Mouse (Mus musculus) forebrain, postnatal 0 days (tissue): ENCODE measurements at regions not wholly inside any gene's neighbourhood (a gene's known extent, or its start where the extent isn't known, plus 50 kb on each side); places are given as distances from the start of the nearest gene placed in this dataset.

Experiments used
- ATAC-seq: fragments of 200-750 bp; cut with Nextera tagmentation; 2 replicates; pipeline ENCODE4 v1.8.0; 2017; ENCODE audit warnings: mild to moderate bottlenecking, moderate library complexity
- DNase-seq: peaks from one replicate; pipeline ENCODE4 v3.0.0-alpha.2; 2015
- H3K27ac ChIP-seq: fragments of 300-500 bp; sonication (generic); 2 replicates; pipeline ENCODE4 v1.5.1; 2014; ENCODE audit warnings: low read depth, mild to moderate bottlenecking, antibody characterized with exemption, low read length, moderate library complexity, mixed read lengths
- H3K27me3 ChIP-seq: fragments of 300-500 bp; sonication (generic); 2 replicates; pipeline ENCODE4 v1.6.1; 2014; ENCODE audit warnings: mild to moderate bottlenecking, low read length, mixed read lengths; ENCODE audit not compliant: insufficient read depth
- H3K36me3 ChIP-seq: fragments of 300-500 bp; sonication (generic); 2 replicates; pipeline ENCODE4 v1.6.1; 2014; ENCODE audit warnings: mild to moderate bottlenecking, moderate library complexity; ENCODE audit not compliant: insufficient read depth
- H3K4me1 ChIP-seq: fragments of 300-500 bp; sonication (generic); 2 replicates; pipeline ENCODE4 v1.6.1; 2014; ENCODE audit warnings: antibody characterized with exemption; ENCODE audit not compliant: insufficient read depth
- H3K4me2 ChIP-seq: fragments of 300-500 bp; sonication (generic); 2 replicates; pipeline ENCODE4 v1.6.1; 2014; ENCODE audit warnings: low read depth, mild to moderate bottlenecking, moderate library complexity
- H3K4me3 ChIP-seq: fragments of 300-500 bp; sonication (generic); 2 replicates; pipeline ENCODE4 v1.5.1; 2014; ENCODE audit warnings: low read depth, low read length, mixed read lengths
- H3K9ac ChIP-seq: fragments of 300-500 bp; sonication (generic); 2 replicates; pipeline ENCODE4 v1.6.1; 2014; ENCODE audit warnings: mild to moderate bottlenecking
- H3K9me3 ChIP-seq: fragments of 300-500 bp; sonication (generic); 2 replicates; pipeline ENCODE4 v1.6.1; 2016; ENCODE audit warnings: low read length
- CTCF ChIP-seq: sonication (generic); IDR thresholded peaks from 2 replicates; pipeline ENCODE4 v1.5.1; 2016; ENCODE audit warnings: antibody characterized with exemption, control low read depth, low read depth
- WGBS: fragments of 180-500 bp; shearing (Covaris S2); extraction: QIAGEN DNeasy Blood & Tissue Kit; methylation state at CpG from one replicate; pipeline ENCODE4 v1.1.7; 2014; 5-methylcytosine and 5-hydroxymethylcytosine counted together

DNA sequence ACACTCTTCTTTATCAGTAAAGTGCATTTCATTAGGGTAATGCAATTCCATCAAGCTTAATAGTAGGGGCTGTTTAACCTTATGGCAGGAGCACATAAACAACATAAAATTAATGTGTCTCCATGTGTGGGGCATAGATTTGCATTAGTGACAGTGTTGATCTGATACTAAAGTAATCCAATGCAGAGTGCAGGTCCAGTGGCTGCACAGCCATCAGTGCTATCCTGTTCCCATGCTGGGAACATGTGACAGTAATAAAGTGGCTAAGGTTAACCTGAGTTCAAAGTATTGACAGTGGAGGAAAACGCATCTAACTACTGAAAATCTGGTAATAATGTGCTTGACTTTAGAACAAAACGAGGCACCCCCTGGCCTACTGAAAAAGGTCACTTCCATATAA, 84.3 kb upstream of the Gm11487 start:
- no peaks in the 10 kb centered on the region for H3K27me3 ChIP-seq
- no peaks in the 10 kb centered on the region for H3K9me3 ChIP-seq
- ATAC-seq (peak; percentile 16; the same call in 1 of the 2 replicates), DNase-seq (no peak)
- no peak overlapping the region for H3K27ac ChIP-seq
- no peaks in the 10 kb centered on the region for H3K4me1 ChIP-seq
- H3K9ac ChIP-seq: no peak overlapping the region
- no peak for TF ChIP-seq CTCF
- H3K36me3 ChIP-seq: no peaks in the 10 kb centered on the region
- H3K4me2 ChIP-seq: no peak overlapping the region
- no peak overlapping the region for H3K4me3 ChIP-seq
- WGBS: 74% methylated on average over 2 of the region's 2 CpGs

DNA sequence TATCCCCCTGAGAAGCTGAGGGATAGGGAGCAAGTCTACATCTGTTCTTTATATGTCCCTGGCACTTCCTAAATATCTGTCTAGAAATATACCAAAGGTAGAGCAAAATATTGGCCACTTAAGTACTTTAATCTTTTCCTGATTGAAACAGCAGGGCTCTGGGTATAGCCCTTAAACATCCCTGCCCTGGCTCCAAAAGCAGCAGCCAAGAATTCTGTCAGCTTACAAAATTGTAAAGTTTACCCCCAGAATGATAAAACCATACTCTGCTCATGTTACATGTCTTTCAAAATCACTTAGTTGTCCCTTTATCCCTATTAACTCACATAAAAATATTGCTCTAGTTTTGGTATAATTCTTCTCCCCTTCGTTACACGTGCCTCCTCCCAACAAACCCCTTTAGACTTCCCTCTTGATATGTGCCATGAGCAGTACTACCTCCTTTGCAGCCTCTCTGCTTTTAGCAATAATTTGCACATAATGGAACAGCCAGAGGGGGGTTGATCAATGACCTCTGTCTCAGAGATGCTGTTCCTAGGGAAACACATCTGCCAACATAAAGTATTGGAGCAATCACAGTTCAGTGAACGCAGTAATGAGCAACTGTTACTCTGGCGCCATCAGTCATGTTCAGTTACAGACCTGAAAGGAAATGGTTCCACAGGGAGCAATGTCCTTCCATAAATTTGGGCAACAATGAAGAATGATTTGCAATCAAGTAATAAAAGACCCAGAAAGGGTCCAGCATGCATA, 83.6 kb upstream of the Gm11487 start:
- Histone ChIP-seq H3K36me3 (no peaks in the 10 kb centered on the region), H3K4me2 (no peak overlapping the region), H3K4me3 (no peak overlapping the region), H3K4me1 (no peaks in the 10 kb centered on the region), H3K9me3 (no peaks in the 10 kb centered on the region), H3K9ac (no peak overlapping the region), H3K27ac (no peak overlapping the region), H3K27me3 (no peaks in the 10 kb centered on the region)
- DNase-seq: peak; percentile 3
- ATAC-seq: peak; percentile 45; the same call in 1 of the 2 replicates
- WGBS: 48% methylated on average over 4 of the region's 4 CpGs
- no peak for TF ChIP-seq CTCF

DNA sequence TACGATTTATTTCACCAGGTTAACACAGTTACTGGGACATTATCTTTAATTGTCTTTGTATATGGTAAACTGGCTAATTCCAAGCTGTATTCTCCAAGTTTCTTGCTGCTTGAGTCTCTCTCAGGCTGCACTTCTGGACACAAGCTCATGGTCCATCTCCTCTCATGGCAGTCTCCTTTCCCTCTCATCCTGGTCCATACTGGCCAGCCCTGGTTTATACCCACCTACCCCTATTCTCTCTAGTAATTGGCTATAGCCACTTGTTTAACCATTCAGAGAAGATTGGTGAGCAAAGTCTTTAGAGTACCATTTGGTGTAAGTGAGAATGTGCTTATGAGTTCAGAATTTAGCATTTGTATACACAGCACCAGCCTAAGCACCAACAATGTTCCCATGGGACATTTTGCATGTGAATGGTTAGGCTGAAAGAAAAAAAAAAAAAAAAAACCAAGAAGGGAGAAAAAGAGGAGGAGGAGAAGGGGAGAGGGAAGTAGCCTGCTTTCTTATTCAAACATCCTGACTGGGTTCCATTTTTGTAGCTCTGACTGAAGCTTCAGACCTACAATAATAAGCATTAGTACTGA, 63.2 kb upstream of the Gm11487 start:
- H3K9me3 ChIP-seq: no peaks in the 10 kb centered on the region
- no peak for TF ChIP-seq CTCF
- H3K4me2 ChIP-seq: no peak overlapping the region
- H3K36me3 ChIP-seq: no peaks in the 10 kb centered on the region
- H3K4me1 ChIP-seq: no peaks in the 10 kb centered on the region
- H3K27ac ChIP-seq: no peak overlapping the region
- no peak overlapping the region for H3K4me3 ChIP-seq
- ATAC-seq (no peak), DNase-seq (no peak)
- H3K9ac ChIP-seq: no peak overlapping the region
- WGBS: 77% methylated on average over 1 of the region's 1 CpGs
- H3K27me3 ChIP-seq: no peaks in the 10 kb centered on the region
